In the genomic region with DNA sequence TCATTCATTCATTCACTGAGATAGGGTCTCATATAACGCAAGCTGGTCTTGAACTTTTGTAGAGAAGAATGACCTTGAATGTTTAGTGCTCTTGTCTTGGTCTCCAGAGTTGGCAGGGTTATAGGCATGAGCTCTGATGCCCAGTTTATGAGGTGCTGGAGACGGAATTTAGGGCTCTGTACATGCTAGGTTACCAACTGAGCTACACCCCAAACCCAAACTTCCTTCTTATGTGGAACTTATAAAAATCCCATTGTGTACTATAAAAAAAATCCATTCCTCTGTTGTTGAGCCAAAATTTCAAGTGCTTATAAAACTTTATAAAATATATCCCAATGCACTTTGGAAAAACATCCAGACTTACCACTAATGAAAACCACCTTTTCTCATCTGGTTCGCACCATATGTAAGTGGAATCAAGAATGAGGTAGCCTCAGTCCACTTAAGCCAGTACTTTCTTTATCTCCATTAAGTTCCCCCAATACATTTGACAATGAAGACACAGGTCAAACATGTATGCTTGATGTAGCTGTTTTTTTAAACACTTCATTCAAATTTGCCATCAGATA, we compare ENCODE assay signal across 28 mouse cellular contexts.
"Had no signal": no experiment of that assay in that cellular context is flagged by ENCODE, and none has a peak within 500 bp of the region (broad histone marks: within the 10 kb centered on the region; RNA-seq: fewer than 3 reads in every experiment).

No protein-coding gene starts in this region.

- H3K9me3 ChIP-seq: embryonic facial prominence, embryonic 12.5 days; embryonic facial prominence, embryonic 15.5 days; forebrain, embryonic 13.5 days; forebrain, embryonic 15.5 days had no signal

- H3K9ac ChIP-seq: embryonic facial prominence, embryonic 12.5 days; embryonic facial prominence, embryonic 13.5 days; embryonic facial prominence, embryonic 15.5 days; forebrain, embryonic 12.5 days; forebrain, embryonic 13.5 days; forebrain, embryonic 15.5 days; forebrain, postnatal 0 days had no signal

- H3K27ac ChIP-seq: embryonic facial prominence, embryonic 12.5 days; embryonic facial prominence, embryonic 13.5 days; embryonic facial prominence, embryonic 15.5 days; forebrain, embryonic 10.5 days; forebrain, embryonic 12.5 days; forebrain, embryonic 13.5 days; forebrain, embryonic 15.5 days; gastrocnemius, adult 2 months; heart, adult 2 months had no signal

- H3K4me2 ChIP-seq: embryonic facial prominence, embryonic 12.5 days; embryonic facial prominence, embryonic 13.5 days; embryonic facial prominence, embryonic 15.5 days; forebrain, embryonic 12.5 days; forebrain, embryonic 13.5 days; forebrain, embryonic 15.5 days had no signal

- H3K4me3 ChIP-seq: embryonic facial prominence, embryonic 12.5 days; embryonic facial prominence, embryonic 13.5 days; embryonic facial prominence, embryonic 15.5 days; erythroblast, embryonic 14.5 days; forebrain, embryonic 10.5 days; forebrain, embryonic 12.5 days; forebrain, embryonic 13.5 days; forebrain, embryonic 15.5 days; gastrocnemius, adult 2 months; heart, adult 2 months had no signal

- H3K27me3 ChIP-seq: embryonic facial prominence, embryonic 12.5 days; embryonic facial prominence, embryonic 13.5 days; embryonic facial prominence, embryonic 15.5 days; forebrain, embryonic 12.5 days; forebrain, embryonic 13.5 days; forebrain, embryonic 15.5 days had no signal

- H3K4me1 ChIP-seq: embryonic facial prominence, embryonic 12.5 days; embryonic facial prominence, embryonic 13.5 days; embryonic facial prominence, embryonic 15.5 days; forebrain, embryonic 10.5 days; forebrain, embryonic 12.5 days; forebrain, embryonic 13.5 days; forebrain, embryonic 15.5 days had no signal

- DNase-seq: cerebellum, adult 2 months; cerebellum, adult 8-10 months; cerebellum, adult 9-10 months; cerebellum, adult 9-11 months; cerebellum, postnatal 10 days; cerebellum, postnatal 14 days; cerebellum, postnatal 25 days; cerebellum, postnatal 36 days; embryo, embryonic 11 days; forebrain, postnatal 0 days; gastrocnemius, adult 2 months; gastrocnemius, postnatal 10 days; gastrocnemius, postnatal 14 days; gastrocnemius, postnatal 25 days; gastrocnemius, postnatal 36 days; heart, adult 11 months; heart, adult 18-20 months; heart, adult 2 months had no signal

- H3K36me3 ChIP-seq: embryonic facial prominence, embryonic 12.5 days; embryonic facial prominence, embryonic 13.5 days; embryonic facial prominence, embryonic 15.5 days; forebrain, embryonic 10.5 days; forebrain, embryonic 12.5 days; forebrain, embryonic 15.5 days had no signal

- ATAC-seq: forebrain, embryonic 13.5 days; forebrain, embryonic 14.5 days; forebrain, embryonic 15.5 days; forebrain, embryonic 16.5 days; forebrain, postnatal 0 days had no signal
